Mouse (Mus musculus) heart, adult 18-20 months (tissue): ENCODE measurements around the gene Vwce. TPM values are rescaled to one million over a fixed set of nuclear protein-coding genes. Genes with fewer than 3 reads are reported as not detected.

Experiments
- DNase-seq, 2 experiments: peaks; one replicate each; pipeline ENCODE4 v3.0.0; 2021 to 2022; ENCODE audit warnings: mixed read lengths in 1 of 2
- total RNA-seq, 2 experiments: library from RNA; stranded (reverse); gene quantifications; 2 replicates each; pipeline ENCODE4 v1.2.3; 2021

Vwce gene
- total RNA-seq, 2 experiments from 2014 or later: 0.31 TPM; not detected in 1

DNA sequence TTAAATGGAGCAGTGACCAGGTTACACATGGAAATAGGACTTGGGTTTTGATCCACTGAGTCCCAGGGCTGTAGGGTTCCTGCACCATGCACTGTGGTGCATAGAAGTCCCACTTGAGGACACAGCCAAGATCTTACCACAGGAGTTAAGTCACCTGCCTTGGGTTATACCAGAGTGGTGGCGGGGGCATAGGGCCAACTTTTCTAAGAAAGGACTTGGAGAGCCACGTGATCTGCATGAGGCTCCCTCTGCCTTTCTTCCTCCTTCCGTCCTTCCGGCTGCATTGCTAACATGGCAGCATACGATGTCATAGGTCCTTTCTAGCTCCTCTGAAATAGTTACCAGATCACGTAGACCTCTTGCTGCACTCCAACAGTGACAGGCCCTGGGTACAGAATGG lies 81.5 kb downstream of the Vwce start:
- DNase-seq: no peak

Other genes starting within 250 kb of the Vwce start
- 10 to 100 TPM; 35.5 to 37.1 TPM for gene Syt7, start 245.1 kb upstream of the Vwce start, total RNA-seq
- gene Lrrc10b, start 176.7 kb upstream of the Vwce start, total RNA-seq: 1 to 10 TPM; 1.7 to 5.7 TPM
- gene Ppp1r32, start 151.3 kb upstream of the Vwce start, total RNA-seq: under 1 TPM in 1 of 2 experiments, not detected in 1; 0.49 TPM
- gene Cpsf7, start 108.9 kb upstream of the Vwce start, total RNA-seq: 10 to 100 TPM; 20.6 to 24.4 TPM
- 10 to 100 TPM; 79.4 to 82.7 TPM for gene Sdhaf2, start 108.1 kb upstream of the Vwce start, total RNA-seq
- 1 to 10 TPM; 4.9 to 5.8 TPM for gene Tmem216, start 78.0 kb upstream of the Vwce start, total RNA-seq
- 10 to 100 TPM; 12.3 to 14.2 TPM for gene Cyb561a3, start 57.0 kb upstream of the Vwce start, total RNA-seq
- 1 to 10 TPM; 1.4 to 2.1 TPM for gene Tmem138, start 56.9 kb upstream of the Vwce start, total RNA-seq
- gene Ddb1, start 28.9 kb upstream of the Vwce start, total RNA-seq: 100 to 1,000 TPM; 135 to 160 TPM
- gene Tkfc, start 28.6 kb upstream of the Vwce start, total RNA-seq: 1 to 10 TPM; 9.6 to 9.7 TPM
- not detected for gene Pga5, start 43.9 kb downstream of the Vwce start, total RNA-seq
- gene Vps37c, start 54.5 kb downstream of the Vwce start, total RNA-seq: 10 to 100 TPM; 20.4 to 21.8 TPM
- gene Cd5, start 104.8 kb downstream of the Vwce start, total RNA-seq: 1 to 10 TPM in 1 of 2 experiments, not detected in 1; 1.1 TPM
- 1 to 10 TPM in 1 of 2 experiments, under 1 TPM in 1; 0.17 to 1.2 TPM for gene Cd6, start 195.8 kb downstream of the Vwce start, total RNA-seq
- 1 to 10 TPM; 2.1 TPM for gene Slc15a3, start 205.5 kb downstream of the Vwce start, total RNA-seq
- gene Tmem132a, start 235.7 kb downstream of the Vwce start, total RNA-seq: 10 to 100 TPM; 10.1 to 10.3 TPM
- 100 to 1,000 TPM; 104 to 113 TPM for gene Tmem109, start 247.8 kb downstream of the Vwce start, total RNA-seq